ENCODE assay signal across 24 mouse cellular contexts in genomic region chr9:27694805-27695593, GRCm38 (mm10).
A peak's percentile ranks its signal among the peaks of the same experiment; 100 is the strongest.
DNase-seq lines count a peak whose midpoint lies in the region; ATAC-seq and TF ChIP-seq lines count a peak whose summit lies in the region.
"Had no signal": no experiment of that assay in that cellular context is flagged by ENCODE, and none has a peak within 500 bp of the region (broad histone marks: within the 10 kb centered on the region; RNA-seq: fewer than 3 reads in every experiment).

No protein-coding gene starts in this region.

- no peak for ATAC-seq in midbrain, postnatal 0 days (ENCODE audit: low FRiP score)
- no peak for ATAC-seq in midbrain, embryonic 16.5 days
- no peak for ATAC-seq in frontal cortex, adult (ENCODE audit: low TSS enrichment)
- ATAC-seq: forebrain, embryonic 16.5 days had no signal

- H3K4me3 ChIP-seq in midbrain, postnatal 0 days (ENCODE audit: low read depth, low read length) = no peak overlapping the region
- H3K4me3 ChIP-seq in midbrain, embryonic 16.5 days (ENCODE audit: low read depth, low read length) = no peak overlapping the region
- H3K4me3 ChIP-seq in forebrain, embryonic 10.5 days = no peak overlapping the region
- H3K4me3 ChIP-seq: embryonic facial prominence, embryonic 10.5 days; heart, embryonic 10.5 days; hindbrain, embryonic 10.5 days; left cerebral cortex, adult 2 months; midbrain, embryonic 10.5 days; neural tube, embryonic 15.5 days had no signal

- no peaks in the 10 kb centered on the region for H3K36me3 ChIP-seq in midbrain, postnatal 0 days (ENCODE audit: insufficient read depth, low read length)
- no peaks in the 10 kb centered on the region for H3K36me3 ChIP-seq in midbrain, embryonic 16.5 days (ENCODE audit: control insufficient read depth, insufficient read depth, low read length)
- H3K36me3 ChIP-seq in forebrain, embryonic 10.5 days (replicated peaks) = no peaks in the 10 kb centered on the region
- H3K36me3 ChIP-seq: embryonic facial prominence, embryonic 10.5 days; heart, embryonic 10.5 days; hindbrain, embryonic 10.5 days; midbrain, embryonic 10.5 days; neural tube, embryonic 15.5 days had no signal

- WGBS in midbrain, postnatal 0 days = 77% methylated on average over 8 of the region's 8 CpGs
- 72% methylated on average over 8 of the region's 8 CpGs for whole genome bisulfite sequencing in midbrain, embryonic 16.5 days
- WGBS in forebrain, embryonic 10.5 days = 77% methylated on average over 8 of the region's 8 CpGs

- no peak overlapping the region for H3K9ac ChIP-seq in midbrain, postnatal 0 days (replicated peaks; ENCODE audit: low read length, poor library complexity, severe bottlenecking)
- H3K9ac ChIP-seq in midbrain, embryonic 16.5 days (ENCODE audit: low read depth, low read length) = no peak overlapping the region
- H3K9ac ChIP-seq: neural tube, embryonic 15.5 days had no signal

- no peaks in the 10 kb centered on the region for H3K4me1 ChIP-seq in midbrain, postnatal 0 days (ENCODE audit: insufficient read depth, low read length)
- H3K4me1 ChIP-seq in midbrain, embryonic 16.5 days (ENCODE audit: control insufficient read depth, insufficient read depth, low read length) = no peaks in the 10 kb centered on the region
- H3K4me1 ChIP-seq in forebrain, embryonic 10.5 days = peaks cover 5% of the 10 kb centered on the region; the same call in 1 of the 2 replicates
- H3K4me1 ChIP-seq: embryonic facial prominence, embryonic 10.5 days; hindbrain, embryonic 10.5 days; midbrain, embryonic 10.5 days; neural tube, embryonic 15.5 days had no signal

- H3K9me3 ChIP-seq in midbrain, postnatal 0 days (ENCODE audit: low read length) = no peaks in the 10 kb centered on the region
- no peaks in the 10 kb centered on the region for H3K9me3 ChIP-seq in midbrain, embryonic 16.5 days (replicated peaks; ENCODE audit: control insufficient read depth, low read length, poor library complexity, severe bottlenecking)
- no peaks in the 10 kb centered on the region for H3K9me3 ChIP-seq in forebrain, embryonic 10.5 days
- H3K9me3 ChIP-seq: embryonic facial prominence, embryonic 10.5 days; heart, embryonic 10.5 days; hindbrain, embryonic 10.5 days; midbrain, embryonic 10.5 days; neural tube, embryonic 15.5 days had no signal

- no peaks in the 10 kb centered on the region for H3K27me3 ChIP-seq in midbrain, postnatal 0 days (ENCODE audit: insufficient read depth, low read length)
- no peaks in the 10 kb centered on the region for H3K27me3 ChIP-seq in midbrain, embryonic 16.5 days (ENCODE audit: control insufficient read depth, insufficient read depth, low read depth, low read length)
- no peaks in the 10 kb centered on the region for H3K27me3 ChIP-seq in forebrain, embryonic 10.5 days (ENCODE audit: poor library complexity, severe bottlenecking)
- H3K27me3 ChIP-seq: neural tube, embryonic 15.5 days had no signal

- peak; percentile 24 for DNase-seq in midbrain, postnatal 0 days (ENCODE audit: low spot score)
- DNase-seq in fibroblast of lung, adult 2 months (ENCODE audit: low read depth) = peak; percentile 34
- DNase-seq in lung, postnatal 10 days = peak; percentile 56
- DNase-seq in forebrain, embryonic 10.5 days (ENCODE audit: extremely low spot score, low spot score) = no peak
- no peak for DNase-seq in natural killer cell, adult 2 months (ENCODE audit: low spot score in 2 of 2)
- DNase-seq: adrenal gland, postnatal 36 days; cerebellum, adult 2 months; kidney, adult 8-10 months; kidney, postnatal 36 days; layer of hippocampus, adult 9-11 months; left cerebral cortex, postnatal 4 days; spleen, adult 18-20 months; thymus, postnatal 4 days had no signal

- H3K27ac ChIP-seq in midbrain, postnatal 0 days (ENCODE audit: low read depth, low read length) = no peak overlapping the region
- H3K27ac ChIP-seq in midbrain, embryonic 16.5 days (ENCODE audit: low read length) = no peak overlapping the region
- no peak overlapping the region for H3K27ac ChIP-seq in forebrain, embryonic 10.5 days
- H3K27ac ChIP-seq: embryonic facial prominence, embryonic 10.5 days; heart, embryonic 10.5 days; hindbrain, embryonic 10.5 days; left cerebral cortex, adult 2 months; macrophage; midbrain, embryonic 10.5 days; neural tube, embryonic 15.5 days had no signal

- no peak overlapping the region for H3K4me2 ChIP-seq in midbrain, postnatal 0 days (ENCODE audit: low read depth, low read length, poor library complexity, severe bottlenecking)
- no peak overlapping the region for H3K4me2 ChIP-seq in midbrain, embryonic 16.5 days (ENCODE audit: low read length)
- H3K4me2 ChIP-seq: liver, embryonic 11.5 days; neural tube, embryonic 15.5 days had no signal

- no peak for TF ChIP-seq CTCF in midbrain, postnatal 0 days (IDR thresholded peaks at IDR 0.05)

Comparison
In these comparisons a context has a peak if more than half of its experiments do, and no peak if none do; other contexts are left out.
1. DNase-seq: peak in midbrain, postnatal 0 days (single experiment), fibroblast of lung, adult 2 months (single experiment) and lung, postnatal 10 days (single experiment); none in forebrain, embryonic 10.5 days (single experiment) and natural killer cell, adult 2 months (0 of 2).